Mouse (Mus musculus) CH12.LX (cell line): ENCODE measurements around the gene Fli1.
A peak's percentile ranks its signal among the peaks of the same experiment; 100 is the strongest.

Experiments used
- E2F4 ChIP-seq: IDR thresholded peaks from 2 replicates; pipeline ENCODE4 v1.6.1; 2011; ENCODE audit warnings: low read depth, low read length, improper control_type of control experiment; ENCODE audit not compliant: insufficient replicate concordance
- EP300 ChIP-seq: IDR thresholded peaks from 2 replicates; pipeline ENCODE4 v1.6.1; 2011; ENCODE audit warnings: low read length, improper control_type of control experiment
- JUND ChIP-seq: conservative IDR thresholded peaks from 2 replicates; pipeline ENCODE4 v1.6.1; 2011; ENCODE audit warnings: low read depth, low read length, improper control_type of control experiment
- MAZ ChIP-seq: IDR thresholded peaks from 2 replicates; pipeline ENCODE4 v1.6.1; 2012; ENCODE audit warnings: low read depth, mild to moderate bottlenecking, inconsistent platforms, low read length, improper control_type of control experiment, moderate library complexity
- MYC ChIP-seq: IDR thresholded peaks from 2 replicates; pipeline ENCODE4 v1.6.1; 2011; ENCODE audit warnings: low read depth, mild to moderate bottlenecking, improper control_type of control experiment, low read length
- NRF1 ChIP-seq: IDR thresholded peaks from 2 replicates; pipeline ENCODE4 v1.6.1; 2014; ENCODE audit warnings: low read depth, mild to moderate bottlenecking, inconsistent platforms, low read length, improper control_type of control experiment, moderate library complexity
- POLR2A ChIP-seq: IDR thresholded peaks from 2 replicates; pipeline ENCODE4 v1.6.1; 2011; ENCODE audit warnings: low read depth, mild to moderate bottlenecking, improper control_type of control experiment, low read length
- SIN3A ChIP-seq: IDR thresholded peaks from 2 replicates; pipeline ENCODE4 v1.6.1; 2012; ENCODE audit warnings: low read length, improper control_type of control experiment, inconsistent platforms
- SMC3 ChIP-seq: IDR thresholded peaks from 2 replicates; pipeline ENCODE4 v1.6.1; 2011; ENCODE audit warnings: low read depth, low read length, improper control_type of control experiment
- TCF12 ChIP-seq: IDR thresholded peaks from 2 replicates; pipeline ENCODE4 v1.6.1; 2014; ENCODE audit warnings: low read depth, mild to moderate bottlenecking, inconsistent platforms, low read length, improper control_type of control experiment
- USF1 ChIP-seq: IDR thresholded peaks from 2 replicates; pipeline ENCODE4 v1.6.1; 2014; ENCODE audit warnings: low read depth, mild to moderate bottlenecking, inconsistent platforms, low read length, improper control_type of control experiment
- ZMIZ1 ChIP-seq: IDR thresholded peaks from 2 replicates; pipeline ENCODE4 v1.6.1; 2012; ENCODE audit warnings: low read depth, mild to moderate bottlenecking, inconsistent platforms, low read length, improper control_type of control experiment
- ZNF384 ChIP-seq: IDR thresholded peaks from 2 replicates; pipeline ENCODE4 v1.6.1; 2012; ENCODE audit warnings: low read depth, low read length, improper control_type of control experiment, inconsistent platforms

GRCm38 (mm10) chr9:32561190-32561890 lies 18.7 kb upstream of the Fli1 start:
- no peak for TF ChIP-seq POLR2A
- no peak for TF ChIP-seq NRF1
- no peak for TF ChIP-seq USF1
- peak; percentile 45; the same call in 1 of the 2 replicates for TF ChIP-seq EP300
- TF ChIP-seq ZMIZ1: no peak
- 0 out of 2 replicates have a peak, but pooled peaks have one; percentile 37 for TF ChIP-seq MYC
- no peak for TF ChIP-seq E2F4
- TF ChIP-seq SMC3: no peak
- no peak for TF ChIP-seq MAZ
- TF ChIP-seq JUND: no peak
- no peak for TF ChIP-seq TCF12
- TF ChIP-seq ZNF384: peak; percentile 71
- no peak; the same call in 1 of the 2 replicates for TF ChIP-seq SIN3A
